Mouse (Mus musculus): ENCODE measurements around the gene Uba7.

The Uba7 gene

DNA sequence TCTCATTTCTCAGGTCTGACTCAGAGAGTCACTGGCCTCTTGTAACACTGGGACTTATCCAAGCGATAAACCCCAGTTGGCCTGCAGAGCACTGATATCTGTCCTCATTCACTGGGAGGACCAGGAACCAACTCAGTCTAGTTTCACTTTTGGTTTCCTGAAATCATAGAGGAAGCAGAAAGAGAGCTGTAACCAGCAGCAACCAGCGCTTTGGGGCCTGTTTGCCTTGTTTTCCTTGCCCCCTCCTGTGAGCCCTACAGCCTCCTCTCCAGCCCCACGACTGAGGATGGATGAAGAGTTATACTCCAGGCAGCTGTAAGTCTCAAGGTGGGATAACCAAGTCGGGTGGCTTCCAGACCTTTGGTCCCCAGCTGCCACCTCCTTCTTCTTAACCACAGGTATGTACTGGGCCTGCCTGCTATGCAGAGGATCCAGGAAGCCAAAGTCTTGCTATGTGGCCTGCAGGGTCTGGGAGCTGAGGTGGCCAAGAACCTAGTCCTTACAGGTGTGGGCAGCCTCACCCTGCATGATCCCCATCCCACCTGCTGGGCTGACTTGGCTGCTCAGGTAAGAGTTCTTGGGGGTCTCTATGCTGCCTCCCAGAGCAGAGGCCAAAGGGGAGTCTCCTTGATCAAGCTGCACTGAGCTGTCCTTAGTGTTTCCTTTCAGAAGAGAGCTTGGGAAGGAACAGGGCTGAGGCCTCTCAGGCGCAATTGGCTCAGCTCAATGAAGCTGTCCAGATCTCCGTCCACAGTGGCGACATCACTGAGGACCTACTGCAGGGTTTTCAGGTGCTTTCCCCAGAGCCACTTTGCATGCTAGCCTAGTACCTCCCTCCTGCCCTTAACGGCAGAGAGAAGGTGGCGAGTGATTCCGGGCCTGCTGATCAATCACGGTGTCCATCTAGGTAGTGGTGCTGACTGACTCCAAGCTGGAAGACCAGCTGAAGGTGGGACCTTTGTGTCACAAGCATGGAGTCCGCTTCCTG lies at the start of gene Uba7:
Gene Uba7 (plus strand): TSS at position 107 of the 988 bp plus-strand sequence.
- DNase-seq (ENCODE audit: low spot score) = no peak

DNA sequence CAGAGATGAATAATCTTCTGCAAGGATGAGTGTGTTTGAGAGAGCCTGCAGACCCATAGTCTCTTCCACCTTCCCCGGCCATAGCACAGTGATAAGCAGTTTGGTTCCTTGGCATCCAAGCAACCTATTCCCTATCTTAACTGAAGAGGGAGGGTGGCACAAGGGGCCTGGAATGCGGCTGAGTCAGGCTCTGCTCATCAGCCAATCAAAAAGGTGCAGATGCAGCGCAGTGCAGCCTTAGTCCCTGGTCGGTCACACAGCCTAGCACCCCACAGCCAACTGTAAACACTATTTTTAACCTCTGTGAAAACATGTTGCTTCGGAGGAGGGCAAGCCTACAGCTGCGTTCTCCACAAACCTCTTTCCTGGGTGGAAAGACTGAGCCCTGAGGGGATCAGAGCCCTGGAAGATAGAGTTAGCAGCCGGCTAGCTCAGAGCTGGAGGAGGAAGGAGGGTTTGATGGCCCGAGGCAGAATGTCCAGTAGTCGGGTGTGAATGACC lies 48.3 kb upstream of the Uba7 start:
- no peak for DNase-seq (ENCODE audit: low spot score)

DNA sequence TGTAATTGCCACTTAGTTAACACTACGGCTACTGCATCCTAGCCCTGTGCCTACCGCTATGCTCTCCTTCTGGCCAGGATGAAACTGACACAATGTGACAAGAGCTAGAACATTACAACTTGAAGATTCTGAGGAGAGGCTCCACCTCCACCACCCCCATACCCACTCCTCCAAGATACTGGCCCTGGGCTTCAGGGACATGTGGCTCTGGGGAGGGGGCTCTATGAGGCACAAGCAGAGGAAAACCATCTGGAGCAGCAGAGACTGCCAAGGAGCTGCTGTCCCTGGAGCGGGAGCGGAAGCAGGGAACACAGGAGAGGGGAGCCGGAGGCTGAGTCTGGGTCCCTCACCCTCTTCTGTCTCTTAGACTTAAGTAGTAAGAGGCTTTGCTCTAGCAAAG lies 47.6 kb upstream of the Uba7 start:
- no peak for DNase-seq (ENCODE audit: low spot score)

DNA sequence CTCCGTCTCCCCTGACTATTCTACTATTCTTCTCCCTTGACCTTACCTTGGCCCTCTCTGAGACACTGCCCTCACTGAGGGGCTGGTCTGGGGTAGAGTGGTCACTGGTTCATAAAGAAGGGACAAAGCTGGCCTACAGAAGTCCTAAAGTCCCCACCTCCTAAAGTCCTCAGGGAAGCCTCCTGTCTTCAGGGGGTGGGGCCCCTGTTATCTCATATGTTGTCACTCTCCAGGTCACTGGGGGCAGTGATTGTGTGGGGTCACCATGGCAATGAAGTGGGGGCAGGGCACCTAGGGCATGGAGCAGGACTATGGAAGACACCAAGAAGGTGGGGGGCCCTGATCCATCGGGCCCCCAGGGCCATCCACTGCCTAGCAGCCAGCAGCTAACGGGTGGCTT lies 47.1 kb upstream of the Uba7 start, which contains the start of gene Actl11:
Gene Actl11 (plus strand): TSS at position 301 of the 400 bp plus-strand sequence.
- DNase-seq (ENCODE audit: low spot score) = no peak

DNA sequence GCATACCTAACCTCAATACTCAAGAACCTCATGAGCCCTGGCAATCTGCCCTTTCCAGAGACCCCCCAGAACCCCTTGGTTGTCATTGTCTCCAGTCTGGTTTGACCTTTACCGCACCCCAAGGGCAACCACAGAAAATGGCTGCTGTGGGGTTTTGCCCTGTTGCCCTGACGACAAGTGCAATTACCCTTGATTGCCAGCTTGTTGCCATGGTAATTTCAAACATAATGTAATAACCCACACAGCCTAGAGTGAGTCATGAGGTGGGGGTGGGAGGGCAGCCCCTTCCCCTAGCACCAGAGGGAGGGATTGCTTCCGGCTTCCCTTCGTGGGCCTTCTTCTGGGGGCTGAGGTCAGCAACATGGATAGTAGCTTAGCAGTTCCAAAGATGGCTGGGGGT lies 43.1 kb upstream of the Uba7 start:
- DNase-seq (ENCODE audit: low spot score) = no peak

DNA sequence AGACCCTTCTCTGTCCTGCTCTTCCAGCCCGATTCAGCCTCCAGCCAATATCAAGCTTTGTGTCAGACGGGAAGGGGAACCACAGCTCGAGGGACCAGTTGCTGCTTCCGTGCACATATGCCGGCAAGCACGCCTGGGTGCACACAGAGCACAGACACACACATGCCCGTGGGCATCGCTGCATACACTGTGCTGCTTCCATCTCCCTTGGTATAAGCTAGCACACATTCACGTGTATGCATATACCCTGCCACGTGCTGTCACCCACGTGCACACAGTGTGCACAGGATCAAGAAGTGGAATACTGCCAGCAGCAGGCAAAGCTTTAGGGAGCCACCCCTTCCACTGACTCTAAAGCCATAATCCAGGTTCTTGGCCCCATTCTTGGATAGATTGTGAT lies 41.2 kb upstream of the Uba7 start:
- DNase-seq (ENCODE audit: low spot score) = peak; percentile 34

DNA sequence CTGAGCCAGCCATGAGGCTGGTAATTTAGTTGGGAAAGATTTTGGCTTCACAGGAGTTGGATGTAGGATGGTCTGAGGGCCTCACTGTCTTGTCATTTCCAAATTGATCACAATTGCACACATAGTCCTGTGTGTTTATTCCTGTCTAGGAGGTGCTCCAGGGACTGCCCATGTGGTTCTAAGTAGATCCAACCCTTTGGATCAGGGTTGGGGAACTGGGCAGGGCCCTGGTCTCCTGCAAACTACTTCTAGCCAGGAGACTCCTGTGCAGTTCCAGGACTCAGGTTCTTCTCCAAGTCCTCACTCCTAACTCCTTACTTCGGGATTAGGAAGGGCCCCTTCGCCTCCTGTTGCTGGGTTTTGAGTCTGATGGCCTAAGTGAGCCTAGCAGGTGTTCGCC lies 39.9 kb upstream of the Uba7 start, which contains the start of gene Camkv:
Gene Camkv (plus strand): TSS at position 301 of the 400 bp plus-strand sequence.
- no peak for DNase-seq (ENCODE audit: low spot score)

DNA sequence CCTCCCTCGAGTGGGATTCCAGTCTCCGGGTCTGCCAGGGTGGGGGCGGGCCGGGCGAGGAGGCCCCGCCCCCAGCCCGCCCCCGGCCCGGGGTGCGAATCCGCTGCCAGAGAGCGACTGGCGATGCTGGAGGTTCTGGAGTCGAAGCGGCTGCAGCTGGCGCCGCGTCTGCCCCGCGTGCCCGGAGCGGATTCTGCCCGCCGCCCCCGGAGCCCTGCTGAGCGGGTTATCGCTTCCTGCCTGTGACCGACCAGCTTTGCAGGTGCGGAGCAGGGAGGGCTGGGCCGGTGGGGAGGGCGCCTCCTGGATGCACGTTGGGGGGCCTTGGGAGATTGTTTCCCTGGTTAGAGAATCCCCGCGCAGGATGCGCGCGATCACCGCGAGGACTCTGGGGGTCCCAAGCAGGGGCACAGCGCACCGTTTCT lies 39.5 kb upstream of the Uba7 start:
- DNase-seq (ENCODE audit: low spot score) = peak; percentile 49

DNA sequence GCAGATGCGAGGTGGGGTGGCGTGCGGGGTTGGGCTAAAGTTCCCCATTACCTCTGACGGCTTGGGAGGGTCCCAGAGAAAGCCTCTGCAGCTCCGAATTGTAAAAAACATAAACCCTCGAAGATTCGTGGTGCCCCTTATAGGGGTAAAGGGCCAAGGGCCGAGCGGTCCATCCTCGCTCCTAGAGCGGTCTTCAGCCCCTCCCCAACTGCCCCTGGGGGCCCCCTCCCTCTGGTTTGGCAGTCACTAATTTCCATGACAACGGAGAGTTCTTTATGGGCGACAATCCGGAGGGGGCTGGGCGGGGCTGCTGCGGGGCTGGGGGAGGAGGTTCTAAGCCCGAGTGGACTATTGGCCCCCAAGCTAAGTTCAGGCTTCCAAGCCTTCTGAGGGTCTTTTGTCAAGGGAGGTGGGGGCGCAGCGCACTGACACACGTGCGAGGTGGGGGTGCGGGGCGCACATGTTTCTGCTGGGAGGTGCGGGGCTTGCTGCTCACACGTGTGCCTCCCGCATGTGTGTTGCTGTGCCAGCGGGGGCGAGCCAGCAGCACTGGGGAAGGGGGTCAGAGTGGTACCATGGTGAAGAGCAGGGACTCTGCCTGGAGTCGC lies 39.0 kb upstream of the Uba7 start:
- DNase-seq (ENCODE audit: low spot score) = peak; percentile 34

DNA sequence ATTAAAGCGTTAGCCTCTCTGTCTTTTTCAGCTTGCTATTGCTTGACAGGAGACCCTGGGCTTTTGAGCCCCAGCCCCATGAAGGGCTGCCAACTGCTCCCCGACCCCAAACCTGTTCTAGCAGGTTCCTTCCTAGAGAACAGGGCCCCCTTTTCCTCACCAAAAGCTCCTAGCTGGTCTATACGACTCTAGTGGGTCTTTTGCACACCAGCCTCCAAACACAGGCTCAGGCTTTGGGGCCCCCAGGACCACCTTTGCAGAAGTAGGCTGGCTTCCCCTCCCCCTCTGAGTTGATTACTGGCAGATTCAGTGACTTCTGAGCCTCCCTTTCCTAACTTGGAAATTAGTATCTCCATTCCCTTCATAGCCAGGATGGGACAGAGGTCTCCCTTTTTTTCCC lies 38.5 kb upstream of the Uba7 start:
- DNase-seq (ENCODE audit: low spot score) = no peak

DNA sequence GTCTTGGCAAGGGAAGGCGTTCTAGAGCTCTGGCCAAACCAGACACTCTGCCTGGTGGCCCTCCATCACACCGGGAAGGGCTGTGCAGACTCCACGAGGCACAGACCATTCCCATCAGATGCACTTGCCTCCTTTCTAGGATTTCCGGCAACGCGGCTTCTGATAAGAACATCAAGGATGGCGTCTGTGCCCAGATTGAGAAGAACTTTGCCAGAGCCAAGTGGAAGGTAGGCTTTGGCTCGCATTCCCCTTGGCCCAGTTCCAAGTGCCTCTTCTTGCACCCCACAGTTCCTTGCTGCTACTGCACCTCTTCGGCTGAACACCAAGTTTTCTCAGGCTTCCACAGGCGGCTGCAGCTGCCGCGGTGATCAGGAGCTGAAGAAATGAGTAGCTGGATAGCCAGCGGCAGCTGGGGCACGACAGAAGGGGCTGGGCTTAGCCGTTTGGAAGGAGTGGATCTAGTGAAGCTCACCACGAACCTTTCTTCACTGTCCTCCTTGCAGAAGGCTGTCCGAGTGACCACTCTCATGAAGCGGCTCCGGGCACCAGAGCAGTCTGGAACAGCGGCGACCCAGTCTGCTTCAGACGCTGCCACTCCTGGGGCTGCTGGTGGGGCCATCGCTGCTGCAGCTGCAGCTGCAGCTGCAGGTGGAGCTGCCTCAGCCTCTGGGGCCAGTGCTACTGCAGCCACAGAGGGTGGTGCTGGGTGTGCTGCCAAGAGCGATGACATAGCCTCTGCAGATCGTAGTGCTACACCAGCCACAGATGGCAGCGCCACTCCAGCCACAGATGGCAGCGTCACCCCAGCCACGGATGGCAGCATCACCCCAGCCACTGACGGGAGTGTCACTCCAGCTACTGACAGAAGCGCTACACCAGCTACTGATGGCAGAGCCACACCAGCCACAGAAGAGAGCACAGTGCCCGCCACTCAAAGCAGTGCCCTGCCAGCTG lies 27.8 kb upstream of the Uba7 start:
- no peak for DNase-seq (ENCODE audit: low spot score)

DNA sequence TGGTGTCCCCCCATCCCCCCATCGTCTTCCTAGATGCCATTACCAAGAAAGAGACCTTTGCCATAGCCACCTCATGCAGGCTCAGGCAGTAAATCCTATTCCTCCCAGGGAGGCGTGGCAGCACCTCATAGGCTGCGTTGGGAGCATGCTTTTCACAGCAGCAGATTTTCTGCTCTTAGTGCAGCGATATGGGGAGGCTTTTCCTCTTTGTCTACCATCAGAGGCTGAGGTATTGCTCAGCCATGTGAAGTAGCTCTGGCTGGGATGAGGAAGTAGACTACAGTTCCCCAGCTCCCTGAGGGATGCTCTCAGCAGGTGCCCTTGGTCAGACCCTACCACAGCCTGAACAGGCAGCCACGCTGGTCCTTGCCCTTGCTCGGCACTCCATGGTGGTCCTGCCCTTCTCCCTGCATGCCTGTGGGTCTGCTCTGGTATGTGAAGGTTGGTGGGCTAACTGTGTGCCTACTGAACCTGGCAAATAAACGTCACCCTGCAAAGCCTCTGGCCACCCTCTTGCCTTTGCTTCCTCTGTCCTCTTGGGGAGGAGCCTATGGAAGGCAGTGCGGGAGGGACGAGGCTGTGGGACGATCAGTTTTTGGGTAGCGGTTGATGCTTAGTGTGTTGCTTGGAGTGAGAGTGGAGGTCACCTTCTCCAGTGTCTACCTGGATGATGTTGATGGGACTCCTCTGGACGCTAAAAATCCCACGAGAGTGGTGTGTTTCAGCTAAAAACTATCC lies 26.0 kb upstream of the Uba7 start:
- no peak for DNase-seq (ENCODE audit: low spot score)

DNA sequence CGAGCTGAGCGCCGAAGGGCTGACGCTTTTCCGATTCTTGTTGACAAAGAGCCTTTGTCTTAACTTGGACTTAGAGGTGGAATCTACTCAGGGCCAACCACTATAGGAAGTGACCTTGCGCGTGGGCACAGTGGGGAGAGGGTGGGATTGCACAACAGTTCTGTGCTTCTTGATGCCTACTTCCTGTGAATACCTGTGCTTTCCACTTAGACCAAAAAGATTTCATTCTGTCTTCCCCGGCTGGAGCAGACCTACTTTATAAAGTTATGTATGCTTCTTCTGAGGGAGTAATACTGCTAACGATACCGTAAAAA lies 25.4 kb upstream of the Uba7 start, which contains the start of gene Traip:
Gene Traip (plus strand): TSS at position 215 of the 314 bp plus-strand sequence.
- DNase-seq (ENCODE audit: low spot score) = no peak

DNA sequence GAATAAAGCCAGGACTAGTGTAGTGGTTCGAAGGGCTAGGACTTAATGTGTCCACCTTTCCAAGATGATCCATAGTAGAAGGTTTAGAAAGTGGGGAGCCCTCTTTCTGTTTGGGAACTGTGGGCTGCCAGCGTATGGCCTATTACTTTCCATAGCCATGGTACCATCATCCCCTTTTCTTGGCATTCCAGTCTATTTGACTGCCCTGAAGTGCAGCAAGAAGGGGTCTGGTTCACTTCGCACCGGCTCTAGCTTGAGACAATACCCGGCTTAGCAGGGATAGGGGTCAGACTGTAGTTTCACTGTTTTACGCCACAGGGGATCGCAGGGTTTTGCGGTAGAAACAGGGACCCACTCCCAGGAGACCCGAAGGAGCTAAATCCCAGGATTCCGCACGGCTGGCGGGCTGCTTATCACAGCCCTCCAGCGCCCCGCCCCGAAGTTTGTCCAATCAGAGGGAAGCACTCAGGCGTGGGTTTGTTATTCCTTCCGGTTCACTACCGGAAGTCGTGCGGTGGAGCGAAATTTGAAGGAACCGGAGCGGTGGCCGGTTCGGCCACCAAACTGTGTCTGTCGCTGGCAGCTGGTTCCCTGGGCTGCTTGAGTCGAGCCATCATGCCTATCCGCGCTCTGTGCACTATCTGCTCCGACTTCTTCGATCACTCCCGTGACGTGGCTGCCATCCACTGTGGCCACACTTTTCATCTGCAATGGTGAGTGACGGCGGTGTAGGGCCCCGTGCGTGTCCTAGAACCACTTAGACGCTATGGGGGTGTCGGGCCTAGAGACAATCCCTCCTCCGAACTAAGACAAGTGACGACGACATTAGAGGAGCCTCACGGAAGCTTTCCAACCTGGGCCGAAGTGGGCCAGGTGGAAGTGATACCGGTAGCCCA lies 24.6 kb upstream of the Uba7 start:
- peak; percentile 98 for DNase-seq (ENCODE audit: low spot score)

DNA sequence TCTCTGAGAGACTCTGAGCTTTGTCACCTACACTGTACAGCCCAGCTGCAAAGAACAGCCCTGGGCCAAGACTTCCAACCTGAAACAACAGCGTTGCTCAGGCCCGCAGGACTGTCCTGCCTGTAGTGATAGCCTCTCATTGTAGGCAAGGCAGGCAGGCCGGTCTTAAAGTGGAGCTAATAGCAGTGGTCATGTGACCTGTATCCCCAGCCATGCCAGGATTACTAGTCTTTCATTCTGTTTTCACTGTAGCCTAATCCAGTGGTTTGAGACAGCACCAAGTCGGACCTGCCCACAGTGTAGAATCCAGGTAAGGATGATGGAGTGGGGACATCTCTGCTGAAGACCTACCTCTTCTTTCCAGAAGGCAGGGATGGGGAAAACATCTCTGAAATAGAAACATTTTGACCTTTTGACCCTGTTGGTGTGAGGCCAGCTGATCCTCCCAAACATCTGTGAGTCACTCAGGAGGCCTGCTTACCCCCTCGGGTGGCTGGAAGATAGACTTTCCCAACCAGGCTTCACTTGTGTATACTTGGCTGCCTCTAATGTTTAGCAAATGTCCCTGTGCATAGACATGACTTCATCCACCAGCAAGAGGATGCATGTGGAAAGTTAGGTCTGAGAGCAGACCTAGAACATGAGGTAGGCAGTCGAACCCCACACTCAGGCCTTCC lies 19.6 kb upstream of the Uba7 start:
- DNase-seq (ENCODE audit: low spot score) = no peak

DNA sequence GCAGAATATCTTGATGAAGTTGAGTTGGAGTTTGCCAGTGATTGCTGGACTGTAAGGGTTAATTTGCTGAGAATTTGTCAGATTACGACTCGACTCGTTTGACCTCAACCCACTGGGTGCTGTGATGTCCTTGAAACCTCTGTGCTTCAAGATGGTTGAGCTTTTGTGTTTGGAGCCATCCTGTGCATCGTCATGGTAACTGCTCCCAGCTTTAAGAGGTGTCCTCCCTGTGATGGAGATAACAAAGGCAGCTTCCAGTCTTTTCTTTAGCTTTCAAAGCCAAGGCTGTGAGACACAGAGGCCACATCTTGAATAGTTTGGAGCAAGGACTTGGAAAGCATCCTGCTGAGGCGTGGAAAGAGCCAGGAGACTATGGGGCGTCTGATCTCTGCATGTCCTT lies 18.2 kb upstream of the Uba7 start:
- DNase-seq (ENCODE audit: low spot score) = no peak

DNA sequence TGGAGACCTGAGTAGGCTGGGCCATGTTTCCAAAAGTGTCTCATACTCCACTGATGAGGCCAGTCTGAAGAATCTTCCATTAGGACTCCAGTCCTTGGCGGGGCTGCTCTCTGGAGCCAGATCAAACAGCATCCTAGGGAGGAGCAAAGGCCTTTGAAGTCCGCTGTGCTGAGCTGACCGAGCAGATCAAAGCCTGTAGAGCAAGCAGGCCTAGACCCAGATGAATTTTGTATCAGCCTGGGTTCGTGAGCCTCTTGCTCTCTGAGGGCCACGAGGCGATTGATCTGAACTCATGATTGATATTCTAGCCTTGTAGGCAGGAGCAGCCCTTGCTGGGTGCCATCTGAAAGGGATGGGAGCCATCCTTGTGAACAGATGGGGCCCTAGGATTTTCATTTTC lies 15.4 kb upstream of the Uba7 start:
- no peak for DNase-seq (ENCODE audit: low spot score)

DNA sequence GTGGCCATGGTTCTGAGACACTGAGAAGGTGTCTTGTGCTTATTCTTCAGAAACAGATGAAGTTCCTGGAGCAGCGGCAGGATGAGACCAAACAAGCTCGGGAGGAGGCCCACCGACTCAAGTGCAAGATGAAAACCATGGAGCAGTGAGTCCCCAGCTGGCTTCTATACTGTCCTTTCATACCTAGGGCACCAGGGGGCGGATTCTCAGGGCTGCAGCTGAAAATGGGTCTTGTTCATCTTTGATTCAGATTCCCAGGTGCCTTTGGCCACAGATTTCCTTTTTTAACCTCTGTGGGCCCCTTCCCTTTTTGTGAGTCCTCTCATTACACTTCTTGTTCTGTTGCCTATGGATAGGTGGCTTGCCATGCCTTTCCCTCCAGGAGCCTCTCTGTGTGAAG lies 14.4 kb upstream of the Uba7 start:
- DNase-seq (ENCODE audit: low spot score) = no peak

DNA sequence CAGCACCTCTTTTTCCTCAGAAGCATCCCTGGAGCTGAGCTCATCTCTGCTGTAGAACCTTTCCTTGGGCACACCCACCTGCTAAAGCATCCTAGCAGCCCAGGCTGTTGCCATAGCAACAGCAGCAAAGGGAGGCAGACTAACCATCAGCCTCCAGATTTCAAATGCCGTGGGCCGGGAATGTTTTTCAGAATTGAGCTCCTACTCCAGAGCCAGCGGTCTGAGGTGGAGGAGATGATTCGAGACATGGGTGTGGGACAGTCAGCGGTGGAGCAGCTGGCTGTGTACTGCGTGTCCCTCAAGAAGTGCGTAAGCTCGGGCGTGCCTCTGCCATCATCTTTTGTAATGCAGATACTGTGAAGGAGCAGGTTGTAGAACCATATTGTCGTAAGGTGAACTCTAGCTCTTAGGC lies 13.9 kb upstream of the Uba7 start:
- DNase-seq (ENCODE audit: low spot score) = no peak

DNA sequence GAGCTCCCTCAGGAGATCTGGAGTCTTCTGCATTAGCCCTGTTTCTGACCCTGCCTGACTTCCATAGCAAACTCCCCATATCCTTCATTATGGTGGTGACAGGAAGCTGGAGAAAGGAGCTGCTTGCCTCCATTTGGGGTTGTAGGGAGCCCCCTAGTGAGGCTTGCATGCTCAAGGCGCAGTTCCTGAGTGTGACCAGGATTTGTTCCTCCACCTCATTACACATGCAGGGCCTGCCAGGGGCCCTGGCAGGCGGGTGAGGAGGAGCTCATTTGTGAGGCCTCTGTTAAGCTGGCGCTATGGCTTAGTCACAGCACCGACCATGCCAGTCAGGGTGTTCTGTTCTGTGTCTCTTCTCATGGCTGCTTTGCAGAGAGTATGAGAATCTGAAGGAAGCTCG lies 13.4 kb upstream of the Uba7 start:
- no peak for DNase-seq (ENCODE audit: low spot score)
